Mouse (Mus musculus) thymus, adult 2 months (tissue): Measurements from ENCODE around the gene Rap1gap.

ENCODE experiments used
- CTCF ChIP-seq: fragments of 200-500 bp; IDR thresholded peaks from 2 replicates; pipeline ENCODE4 v1.5.1; 2012; ENCODE audit warnings: mild to moderate bottlenecking, control low read depth, low read length, moderate library complexity, borderline replicate concordance; ENCODE audit not compliant: control insufficient read depth, poor library complexity, insufficient read depth; ENCODE audit errors: extremely low read depth
- POLR2A ChIP-seq: fragments of 200-500 bp; IDR thresholded peaks from 2 replicates; pipeline ENCODE4 v1.6.1; 2012; ENCODE audit warnings: mild to moderate bottlenecking, low read length, control low read depth, moderate library complexity; ENCODE audit not compliant: control insufficient read depth, poor library complexity, insufficient read depth; ENCODE audit errors: extremely low read depth

- TF ChIP-seq CTCF (no peak), POLR2A (no peak)
Measured at GRCm38 (mm10) chr4:137740350-137740749, 75.8 kb downstream of the Rap1gap start.
